Mouse (Mus musculus) ZHBTc4 (cell line): Measurements from ENCODE around the gene Aurka.
A peak's percentile ranks its signal among the peaks of the same experiment; 100 is the strongest.

Source experiments
- DNase-seq: peaks from one replicate; pipeline ENCODE4 v3.0.0-alpha.2; 2011; ENCODE audit warnings: low read depth, low spot score

Aurka gene

GRCm38 (mm10) chr2:172370411-172371223 is at the start of gene Aurka, which contains the start of gene Cstf1:
Gene Aurka, minus strand, starts transcription at chr2:172370535.
Gene Cstf1, plus strand, starts transcription at chr2:172370681.
- DNase-seq = peak; percentile 98

- DNase-seq = no peak
Observed at GRCm38 (mm10) chr2:172418208-172418607, 47.9 kb upstream of the Aurka start.

GRCm38 (mm10) chr2:172416876-172417275 is 46.5 kb upstream of the Aurka start:
- DNase-seq = no peak

- DNase-seq = no peak
Observed at GRCm38 (mm10) chr2:172416218-172416617, 45.9 kb upstream of the Aurka start.

- no peak for DNase-seq
Observed at GRCm38 (mm10) chr2:172413894-172414293, 43.6 kb upstream of the Aurka start.

- DNase-seq = peak; percentile 49
Observed at GRCm38 (mm10) chr2:172413273-172413672, 42.9 kb upstream of the Aurka start.

GRCm38 (mm10) chr2:172412454-172412853 is 42.1 kb upstream of the Aurka start:
- DNase-seq = no peak

GRCm38 (mm10) chr2:172411091-172411490 is 40.8 kb upstream of the Aurka start:
- DNase-seq = no peak

- DNase-seq = no peak
Observed at GRCm38 (mm10) chr2:172410686-172411085, 40.4 kb upstream of the Aurka start.

- DNase-seq = no peak
Observed at GRCm38 (mm10) chr2:172407499-172407898, 37.2 kb upstream of the Aurka start.

- DNase-seq = no peak
Observed at GRCm38 (mm10) chr2:172406173-172406572, 35.8 kb upstream of the Aurka start.

- DNase-seq = no peak
Observed at GRCm38 (mm10) chr2:172405011-172405410, 34.7 kb upstream of the Aurka start.

- DNase-seq = peak; percentile 33
Observed at GRCm38 (mm10) chr2:172404239-172404638, 33.9 kb upstream of the Aurka start.

- no peak for DNase-seq
Observed at GRCm38 (mm10) chr2:172401116-172401825, 30.9 kb upstream of the Aurka start.

GRCm38 (mm10) chr2:172399901-172400300 is 29.6 kb upstream of the Aurka start:
- peak; percentile 41 for DNase-seq

- DNase-seq = no peak
Observed at GRCm38 (mm10) chr2:172395961-172396360, 25.6 kb upstream of the Aurka start.

- DNase-seq = no peak
Observed at GRCm38 (mm10) chr2:172394671-172395070, 24.3 kb upstream of the Aurka start.

- no peak for DNase-seq
Observed at GRCm38 (mm10) chr2:172394052-172394392, 23.7 kb upstream of the Aurka start.

GRCm38 (mm10) chr2:172393391-172394051 is 23.2 kb upstream of the Aurka start, which contains the start of gene Cass4:
Gene Cass4, plus strand, starts transcription at chr2:172393794.
- DNase-seq = peak; percentile 70

GRCm38 (mm10) chr2:172392041-172392521 is 21.7 kb upstream of the Aurka start:
- DNase-seq = no peak

- no peak for DNase-seq
Observed at GRCm38 (mm10) chr2:172390341-172390740, 20.0 kb upstream of the Aurka start.

- DNase-seq = no peak
Observed at GRCm38 (mm10) chr2:172384715-172385114, 14.4 kb upstream of the Aurka start.
